Mouse (Mus musculus): Measurements from ENCODE around the gene Kcnk3.

DNA sequence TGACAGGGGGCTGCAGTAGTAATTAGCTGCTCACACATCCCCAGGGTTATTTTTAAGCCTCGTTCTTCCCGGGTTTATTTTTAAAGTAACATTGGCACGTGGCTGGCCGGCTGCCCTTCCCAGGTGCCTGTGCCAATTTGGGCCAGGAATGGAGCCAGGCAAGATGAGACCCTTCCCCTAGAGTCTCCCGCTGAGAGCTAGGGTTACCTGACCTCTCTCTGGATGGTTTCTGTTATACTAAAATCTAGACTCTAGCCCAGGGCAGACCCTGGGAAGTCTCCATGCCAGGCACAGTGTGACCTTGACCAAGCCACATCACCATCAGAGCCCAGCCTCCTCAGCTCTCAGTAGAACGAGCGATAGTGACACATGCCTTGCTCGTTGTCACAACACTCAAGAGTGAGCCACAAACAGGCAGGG, 16.8 kb downstream of the Kcnk3 start:
- TF ChIP-seq POLR2A (IDR thresholded peaks at IDR 0.05; ENCODE audit: insufficient read depth, low read length) (no peak), CTCF (IDR thresholded peaks at IDR 0.05; ENCODE audit: low read depth, low read length) (no peak), EP300 (IDR thresholded peaks at IDR 0.05; ENCODE audit: insufficient read depth, low read depth, low read length) (no peak)

All from ES-Bruce4 (cell line).